Mouse (Mus musculus) cerebellum, adult 2 months (tissue): ENCODE measurements around the gene 2610008E11Rik.

Experiments
- CTCF ChIP-seq: fragments of 200-500 bp; IDR thresholded peaks from 2 replicates; pipeline ENCODE4 v1.5.1; 2011; ENCODE audit warnings: low read depth, mild to moderate bottlenecking, control low read depth, low read length, moderate library complexity, borderline replicate concordance; ENCODE audit not compliant: insufficient read depth
- POLR2A ChIP-seq: fragments of 200-500 bp; IDR thresholded peaks from 2 replicates; pipeline ENCODE4 v1.6.1; 2011; ENCODE audit warnings: low read length, control low read depth, borderline replicate concordance; ENCODE audit not compliant: insufficient read depth

DNA sequence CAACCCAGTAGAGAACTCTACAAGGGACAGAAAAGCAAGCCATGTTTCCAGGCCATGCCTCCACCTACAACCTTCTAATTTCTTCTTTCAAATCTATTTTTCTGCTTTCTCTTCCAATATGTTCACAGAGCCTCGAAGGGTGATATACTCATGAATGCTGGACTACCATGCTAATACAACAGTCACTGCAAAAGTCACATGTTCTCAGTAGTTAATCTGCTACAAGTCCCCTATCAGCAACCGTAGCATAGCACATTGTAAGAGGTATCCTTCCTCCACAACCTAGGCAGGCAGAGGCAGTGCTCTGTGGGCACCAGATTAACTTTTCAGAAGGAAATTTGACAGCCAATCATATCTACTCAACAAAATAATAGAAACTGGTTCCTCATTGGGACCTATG lies 10.8 kb downstream of the 2610008E11Rik start:
- TF ChIP-seq CTCF (no peak), POLR2A (no peak)
